Comparison of ENCODE assay signal across 21 mouse cellular contexts in genomic region chr2:167093171-167093900, GRCm38 (mm10). TPM values are rescaled to one million over a fixed set of nuclear protein-coding genes. Genes with fewer than 3 reads are reported as not detected.
DNase-seq lines count a peak whose midpoint lies in the region; ATAC-seq and TF ChIP-seq lines count a peak whose summit lies in the region.
"Had no signal": no experiment of that assay in that cellular context is flagged by ENCODE, and none has a peak within 500 bp of the region (broad histone marks: within the 10 kb centered on the region; RNA-seq: fewer than 3 reads in every experiment).

No protein-coding gene starts in this region.

- WGBS in midbrain, embryonic 15.5 days: 93% methylated on average over 13 of the region's 13 CpGs

- ATAC-seq in hematopoietic stem cell, adult 5-6 weeks (replicated peaks in 1 of 2; ENCODE audit: insufficient read depth in 1 of 2, low FRiP score in 2 of 2, low TSS enrichment in 1 of 2, low read depth in 1 of 2, poor library complexity in 2 of 2, severe bottlenecking in 2 of 2): peak; percentile 78 to 88; a peak in 3 of 4 replicates
- no peak for ATAC-seq in midbrain, embryonic 15.5 days (replicated peaks)
- ATAC-seq: liver, embryonic 12.5 days had no signal

- H3K27ac ChIP-seq in MEL (ENCODE audit: control insufficient read depth, low read depth, low read length): no peak overlapping the region
- no peak overlapping the region for H3K27ac ChIP-seq in midbrain, embryonic 15.5 days
- H3K27ac ChIP-seq: embryonic facial prominence, embryonic 15.5 days; forebrain, embryonic 10.5 days; hindbrain, embryonic 15.5 days; limb, embryonic 10.5 days; liver, embryonic 12.5 days; midbrain, embryonic 12.5 days; stomach, embryonic 15.5 days had no signal

- no peaks in the 10 kb centered on the region for H3K9me3 ChIP-seq in MEL (replicated peaks; ENCODE audit: insufficient read depth, low read length)
- H3K9me3 ChIP-seq in midbrain, embryonic 15.5 days: no peaks in the 10 kb centered on the region
- H3K9me3 ChIP-seq: embryonic facial prominence, embryonic 15.5 days; G1E; hindbrain, embryonic 15.5 days; limb, embryonic 10.5 days; liver, embryonic 12.5 days; midbrain, embryonic 12.5 days; stomach, embryonic 15.5 days had no signal

- no peak for TF ChIP-seq RAD21 in MEL (IDR thresholded peaks at IDR 0.05; ENCODE audit: low read depth, low read length)

- H3K4me2 ChIP-seq in myocyte (ENCODE audit: low read depth): peak overlapping the region; percentile 58
- no peak overlapping the region for H3K4me2 ChIP-seq in midbrain, embryonic 15.5 days
- H3K4me2 ChIP-seq: embryonic facial prominence, embryonic 15.5 days; hindbrain, embryonic 15.5 days; liver, embryonic 12.5 days; midbrain, embryonic 12.5 days; stomach, embryonic 15.5 days had no signal

- H3K36me3 ChIP-seq in MEL (ENCODE audit: control insufficient read depth in 1 of 2, insufficient read depth in 2 of 2, low read length in 2 of 2) (0 out of 4 replicates have a peak, but pooled peaks cover 0 to 2% of the 10 kb centered on the region in 2 experiments), myocyte (ENCODE audit: control insufficient read depth, insufficient read depth) (no peaks in the 10 kb centered on the region)
- no peaks in the 10 kb centered on the region for H3K36me3 ChIP-seq in midbrain, embryonic 15.5 days (replicated peaks)
- H3K36me3 ChIP-seq: embryonic facial prominence, embryonic 15.5 days; forebrain, embryonic 10.5 days; G1E; hindbrain, embryonic 15.5 days; limb, embryonic 10.5 days; liver, embryonic 12.5 days; midbrain, embryonic 12.5 days; stomach, embryonic 15.5 days had no signal

- H3K4me3 ChIP-seq in MEL (ENCODE audit: control insufficient read depth in 1 of 2, insufficient read depth in 1 of 2, low read depth in 2 of 2, low read length in 2 of 2) (no peak overlapping the region), myocyte (no peak overlapping the region)
- H3K4me3 ChIP-seq in midbrain, embryonic 15.5 days: no peak overlapping the region
- H3K4me3 ChIP-seq: embryonic facial prominence, embryonic 15.5 days; forebrain, embryonic 10.5 days; hindbrain, embryonic 15.5 days; limb, embryonic 10.5 days; liver, embryonic 12.5 days; midbrain, embryonic 12.5 days; stomach, embryonic 15.5 days had no signal

- no peak overlapping the region for H3K9ac ChIP-seq in MEL (ENCODE audit: control insufficient read depth, low read depth, low read length, poor library complexity, severe bottlenecking)
- no peak overlapping the region for H3K9ac ChIP-seq in midbrain, embryonic 15.5 days
- H3K9ac ChIP-seq: embryonic facial prominence, embryonic 15.5 days; hindbrain, embryonic 15.5 days; liver, embryonic 12.5 days; midbrain, embryonic 12.5 days; stomach, embryonic 15.5 days had no signal

- no peak for TF ChIP-seq CTCF in MEL (IDR thresholded peaks at IDR 0.05 in 2 of 3, conservative IDR thresholded peaks at IDR 0.05 in 1 of 3; ENCODE audit: control insufficient read depth in 1 of 3, insufficient read depth in 1 of 3, low read depth in 2 of 3, low read length in 3 of 3, poor library complexity in 1 of 3, severe bottlenecking in 1 of 3)

- H3K27me3 ChIP-seq in MEL (ENCODE audit: control insufficient read depth in 1 of 2, insufficient read depth in 2 of 2, low read length in 2 of 2): no peaks in the 10 kb centered on the region
- H3K27me3 ChIP-seq in myocyte (ENCODE audit: control insufficient read depth, insufficient read depth, insufficient read length): no peaks in the 10 kb centered on the region
- H3K27me3 ChIP-seq in midbrain, embryonic 15.5 days (replicated peaks): no peaks in the 10 kb centered on the region
- H3K27me3 ChIP-seq: embryonic facial prominence, embryonic 15.5 days; hindbrain, embryonic 15.5 days; stomach, embryonic 15.5 days had no signal

- peaks cover 0 to 5% of the 10 kb centered on the region in 2 experiments; a peak in 1 of 4 replicates for H3K4me1 ChIP-seq in MEL (ENCODE audit: control insufficient read depth in 1 of 2, insufficient read depth in 2 of 2, low read length in 2 of 2)
- no peaks in the 10 kb centered on the region for H3K4me1 ChIP-seq in midbrain, embryonic 15.5 days
- H3K4me1 ChIP-seq: embryonic facial prominence, embryonic 15.5 days; forebrain, embryonic 10.5 days; hindbrain, embryonic 15.5 days; liver, embryonic 12.5 days; midbrain, embryonic 12.5 days; stomach, embryonic 15.5 days had no signal

- H3ac ChIP-seq in myocyte (ENCODE audit: control insufficient read depth, insufficient read length): no peak overlapping the region

- no peaks in the 10 kb centered on the region for H3K79me2 ChIP-seq in MEL (ENCODE audit: control insufficient read depth, insufficient read depth, low read length, poor library complexity)
- H3K79me2 ChIP-seq in myocyte (ENCODE audit: control insufficient read depth, insufficient read depth): no peaks in the 10 kb centered on the region

- DNase-seq in lung, adult 18-20 months: peak; percentile 22 to 43
- no peak for DNase-seq in lung, postnatal 14 days
- DNase-seq in MEL (ENCODE audit: low read depth, low spot score): peak; percentile 76
- no peak for DNase-seq in cerebellum, adult 9-10 months
- no peak for DNase-seq in liver
- DNase-seq: adrenal gland, adult 2 months; cerebellum, postnatal 10 days; embryo, embryonic 11 days; kidney, adult 11 months; kidney, postnatal 10 days had no signal

- TF ChIP-seq EP300 in MEL (IDR thresholded peaks at IDR 0.05; ENCODE audit: low read depth in 1 of 2, low read length in 2 of 2): peak; percentile 35 to 36; a peak in 2 of 4 replicates

- TF ChIP-seq POLR2A in MEL (IDR thresholded peaks at IDR 0.05; ENCODE audit: control insufficient read depth in 1 of 2, insufficient read depth in 1 of 2, low read depth in 1 of 2, low read length in 2 of 2, poor library complexity in 1 of 2): no peak
- no peak for TF ChIP-seq POLR2A in myocyte (IDR thresholded peaks at IDR 0.05; ENCODE audit: insufficient read length, low read depth)

TF ChIP-seq in MEL, 35 proteins besides CTCF, POLR2A, EP300 and RAD21:
- TF ChIP-seq RCOR1 (IDR thresholded peaks at IDR 0.05; ENCODE audit: low read depth, low read length): peak; percentile 36; the same call in 1 of the 2 replicates
- 0 out of 2 replicates have a peak, but pooled peaks have one; percentile 25 for TF ChIP-seq MXI1 (IDR thresholded peaks at IDR 0.05; ENCODE audit: low read depth, low read length)
- 0 out of 2 replicates have a peak, but pooled peaks have one; percentile 12 for TF ChIP-seq ETS1 (IDR thresholded peaks at IDR 0.05; ENCODE audit: low read depth, low read length)
- TF ChIP-seq POLR2AphosphoS2 (IDR thresholded peaks at IDR 0.05; ENCODE audit: low read length): no peak
- peak; percentile 87; the same call in 1 of the 2 replicates for TF ChIP-seq JUND (IDR thresholded peaks at IDR 0.05; ENCODE audit: low read depth, low read length)
- no peak for TF ChIP-seq E2F4 (IDR thresholded peaks at IDR 0.05; ENCODE audit: borderline replicate concordance, low read depth, low read length)
- 0 out of 2 replicates have a peak, but pooled peaks have one; percentile 47 for TF ChIP-seq MYC (IDR thresholded peaks at IDR 0.05; ENCODE audit: low read depth, low read length)
TF ChIP-seq in MEL: peak in this region for 5.

TF ChIP-seq in myocyte, 11 proteins besides CTCF, POLR2A, EP300 and RAD21:
- TF ChIP-seq TCF12 (IDR thresholded peaks at IDR 0.05; ENCODE audit: insufficient read depth, poor library complexity, severe bottlenecking) (no peak), MYOD1 (IDR thresholded peaks at IDR 0.05; ENCODE audit: control insufficient read depth in 1 of 3, insufficient read length in 2 of 3, low read depth in 2 of 3) (peak; percentile 32 to 74 (median 68)), MYOG (IDR thresholded peaks at IDR 0.05; ENCODE audit: control insufficient read depth in 1 of 3, insufficient read depth in 1 of 3, insufficient read length in 2 of 3, low read depth in 2 of 3) (peak in 1 of 3 experiments; percentile 63)
TF ChIP-seq in myocyte: peak in this region for 2.

RNA-seq across cellular contexts. Expression of gene Znfx1, which starts 30.5 kb away (rescaled TPM):
- total RNA-seq in MEL (2012; rRNA removed): 12.1 and 15.6 TPM in 2 replicates
- 10 to 100 TPM in 1 of 2 experiments, not detected in 1; 17.1 TPM for polyA plus RNA-seq in MEL (2012; ENCODE audit: insufficient read depth in 1 of 2, insufficient read length in 2 of 2, low read depth in 1 of 2, low replicate concordance in 2 of 2, missing spikeins in 1 of 2)
- 24.9 and 35.7 TPM in 2 replicates for total RNA-seq in hematopoietic stem cell, adult 5-6 weeks (2017)
- polyA plus RNA-seq in myocyte (2012; fragmentation: generic; extraction: Trizol): 23.3 TPM
- 9.5 and 10.1 TPM in 2 replicates for polyA plus RNA-seq in midbrain, embryonic 15.5 days (2015; fragmentation: Nextera tagmentation; extraction: Ambion mirVana)

Comparison
In these comparisons a context has a peak if more than half of its experiments do, and no peak if none do; other contexts are left out.
1. DNase-seq: peak in lung, adult 18-20 months (2 of 2) and MEL (single experiment); none in lung, postnatal 14 days (single experiment), cerebellum, adult 9-10 months (single experiment) and liver (single experiment).